Mouse (Mus musculus) heart, embryonic 10.5 days (tissue): ENCODE measurements around the gene Pcgf6. TPM values are rescaled to one million over a fixed set of nuclear protein-coding genes. Genes with fewer than 3 reads are reported as not detected.

Source experiments
- DNase-seq: peaks from one replicate; pipeline ENCODE4 v3.0.0-alpha.2; 2017; ENCODE audit warnings: low spot score
- H3K27ac ChIP-seq: fragments of 300-500 bp; sonication (generic); 2 replicates; pipeline ENCODE4 v1.5.1; 2016; ENCODE audit warnings: mild to moderate bottlenecking
- H3K27me3 ChIP-seq: fragments of 300-500 bp; sonication (generic); 2 replicates; pipeline ENCODE4 v1.6.1; 2016; ENCODE audit warnings: mild to moderate bottlenecking; ENCODE audit not compliant: poor library complexity, insufficient read depth, severe bottlenecking
- H3K36me3 ChIP-seq: fragments of 300-500 bp; sonication (generic); 2 replicates; pipeline ENCODE4 v1.6.1; 2016; ENCODE audit warnings: mild to moderate bottlenecking, moderate library complexity
- H3K4me1 ChIP-seq: fragments of 300-500 bp; sonication (generic); 2 replicates; pipeline ENCODE4 v1.6.1; 2016; ENCODE audit warnings: mild to moderate bottlenecking
- H3K4me3 ChIP-seq: fragments of 300-500 bp; sonication (generic); 2 replicates; pipeline ENCODE4 v1.5.1; 2016; ENCODE audit warnings: mild to moderate bottlenecking, moderate library complexity
- H3K9me3 ChIP-seq: fragments of 300-500 bp; sonication (generic); 2 replicates; pipeline ENCODE4 v1.6.1; 2016; ENCODE audit warnings: mild to moderate bottlenecking, moderate library complexity
- WGBS: fragments of 180-500 bp; shearing (Covaris S2); methylation state at CpG from one replicate; pipeline ENCODE4 v1.1.7; 2016; 5-methylcytosine and 5-hydroxymethylcytosine counted together
- polyA plus RNA-seq: library from polyadenylated mRNA; unstranded; fragments of >200 nt; fragmentation: Nextera tagmentation; extraction: Ambion mirVana; gene quantifications from 2 replicates; pipeline ENCODE4 v1.2.1, GENCODE M21; 2016

The Pcgf6 gene
- polyA plus RNA-seq, 1 experiment from 2014 or later: 21.5 TPM

GRCm38 (mm10) chr19:46988231-46989087 lies 62.2 kb downstream of the Pcgf6 start:
- peak overlapping the region; percentile 63 for H3K27ac ChIP-seq
- peaks cover 31% of the 10 kb centered on the region for H3K4me1 ChIP-seq
- H3K9me3 ChIP-seq: no peaks in the 10 kb centered on the region
- DNase-seq: peak; percentile 91
- 61% methylated on average over 16 of the region's 16 CpGs for WGBS
- no peak overlapping the region for H3K4me3 ChIP-seq
- H3K36me3 ChIP-seq: no peaks in the 10 kb centered on the region
- H3K27me3 ChIP-seq: no peaks in the 10 kb centered on the region

GRCm38 (mm10) chr19:46987646-46988045 lies 63.1 kb downstream of the Pcgf6 start:
- H3K36me3 ChIP-seq: no peaks in the 10 kb centered on the region
- peaks cover 35% of the 10 kb centered on the region for H3K4me1 ChIP-seq
- no peaks in the 10 kb centered on the region for H3K9me3 ChIP-seq
- H3K4me3 ChIP-seq: no peak overlapping the region
- peak overlapping the region; percentile 63 for H3K27ac ChIP-seq
- no peak for DNase-seq
- no peaks in the 10 kb centered on the region for H3K27me3 ChIP-seq
- WGBS: 69% methylated on average over 6 of the region's 6 CpGs

- Histone ChIP-seq H3K9me3 (no peaks in the 10 kb centered on the region), H3K36me3 (no peaks in the 10 kb centered on the region), H3K4me3 (no peak overlapping the region), H3K27me3 (no peaks in the 10 kb centered on the region), H3K4me1 (peaks cover 32% of the 10 kb centered on the region), H3K27ac (peak overlapping the region; percentile 64; the same call in 1 of the 2 replicates)
- 85% methylated on average over 13 of the region's 13 CpGs for WGBS
- no peak for DNase-seq
These were observed 65.7 kb downstream of the Pcgf6 start for GRCm38 (mm10) chr19:46984726-46985622.

GRCm38 (mm10) chr19:46983966-46984380 lies 66.7 kb downstream of the Pcgf6 start:
- Histone ChIP-seq H3K27me3 (no peaks in the 10 kb centered on the region), H3K9me3 (no peaks in the 10 kb centered on the region), H3K4me3 (no peak overlapping the region), H3K4me1 (peaks cover 32% of the 10 kb centered on the region), H3K36me3 (no peaks in the 10 kb centered on the region), H3K27ac (peak overlapping the region; percentile 59; the same call in 1 of the 2 replicates)
- 46% methylated on average over 11 of the region's 11 CpGs for WGBS
- DNase-seq: peak; percentile 83

Other genes starting within 250 kb of the Pcgf6 start
- 0.15 and 0.60 TPM in 2 replicates for gene Ina, start 36.2 kb downstream of the Pcgf6 start, polyA plus RNA-seq
- gene Nt5c2, start 35.8 kb downstream of the Pcgf6 start, polyA plus RNA-seq: 71.8 and 86.3 TPM in 2 replicates
- gene Taf5, start 16.8 kb upstream of the Pcgf6 start, polyA plus RNA-seq: 3.9 and 7.3 TPM in 2 replicates
- gene Usmg5, start 39.7 kb upstream of the Pcgf6 start, polyA plus RNA-seq: 1,489 and 2,027 TPM in 2 replicates
- 9.1 and 10.2 TPM in 2 replicates for gene Pdcd11, start 39.9 kb upstream of the Pcgf6 start, polyA plus RNA-seq
- 3.8 and 5.5 TPM in 2 replicates for gene Calhm2, start 87.4 kb upstream of the Pcgf6 start, polyA plus RNA-seq
- not detected in 2 replicates for gene Calhm1, start 93.3 kb upstream of the Pcgf6 start, polyA plus RNA-seq
- not detected in 2 replicates for gene Calhm3, start 106.9 kb upstream of the Pcgf6 start, polyA plus RNA-seq
- 3.4 and 5.1 TPM in 2 replicates for gene Neurl1a, start 127.9 kb upstream of the Pcgf6 start, polyA plus RNA-seq